Mouse (Mus musculus) embryonic facial prominence, embryonic 11.5 days (tissue): Measurements from ENCODE around the gene Cilp2. TPM values are rescaled to one million over a fixed set of nuclear protein-coding genes. Genes with fewer than 3 reads are reported as not detected.

ENCODE experiments used
- ATAC-seq: fragments of 200-750 bp; cut with Nextera tagmentation; replicated peaks from 2 replicates; pipeline ENCODE4 v1.8.0; 2017; ENCODE audit warnings: low read depth; ENCODE audit not compliant: insufficient number of reproducible peaks, low FRiP score, low TSS enrichment
- DNase-seq: peaks from one replicate; pipeline ENCODE4 v3.0.0-alpha.2; 2015; ENCODE audit warnings: low spot score
- H3K27ac ChIP-seq: fragments of 300-500 bp; sonication (generic); replicated peaks from 2 replicates; pipeline ENCODE4 v1.5.1; 2014; ENCODE audit warnings: mild to moderate bottlenecking, low read depth, low read length, control low read depth
- H3K27me3 ChIP-seq: fragments of 300-500 bp; sonication (generic); 2 replicates; pipeline ENCODE4 v1.6.1; 2014; ENCODE audit warnings: mild to moderate bottlenecking, low read length, moderate library complexity, mixed read lengths; ENCODE audit not compliant: control insufficient read depth, insufficient read depth
- H3K36me3 ChIP-seq: fragments of 300-500 bp; sonication (generic); replicated peaks from 2 replicates; pipeline ENCODE4 v1.6.1; 2014; ENCODE audit warnings: low read depth, mild to moderate bottlenecking, low read length, moderate library complexity, mixed read lengths; ENCODE audit not compliant: control insufficient read depth, insufficient read depth
- H3K4me1 ChIP-seq: fragments of 300-500 bp; sonication (generic); 2 replicates; pipeline ENCODE4 v1.6.1; 2014; ENCODE audit warnings: low read length, mixed read lengths; ENCODE audit not compliant: control insufficient read depth, insufficient read depth
- H3K4me2 ChIP-seq: fragments of 300-500 bp; sonication (generic); 2 replicates; pipeline ENCODE4 v1.6.1; 2014; ENCODE audit warnings: low read depth, mild to moderate bottlenecking, control low read depth, low read length, moderate library complexity
- H3K4me3 ChIP-seq: fragments of 300-500 bp; sonication (generic); 2 replicates; pipeline ENCODE4 v1.5.1; 2014; ENCODE audit warnings: low read depth, low read length, control low read depth
- H3K9ac ChIP-seq: fragments of 300-500 bp; sonication (generic); replicated peaks from 2 replicates; pipeline ENCODE4 v1.6.1; 2014; ENCODE audit warnings: mild to moderate bottlenecking, control low read depth, low read length
- H3K9me3 ChIP-seq: fragments of 300-500 bp; sonication (generic); replicated peaks from 2 replicates; pipeline ENCODE4 v1.6.1; 2016; ENCODE audit warnings: mild to moderate bottlenecking, low read length, inconsistent platforms, mixed read lengths; ENCODE audit not compliant: control insufficient read depth
- WGBS: fragments of 180-500 bp; shearing (Covaris S2); extraction: QIAGEN DNeasy Blood & Tissue Kit; methylation state at CpG from one replicate; pipeline ENCODE4 v1.1.7; 2014; 5-methylcytosine and 5-hydroxymethylcytosine counted together
- polyA plus RNA-seq: library from polyadenylated mRNA; unstranded; fragments of >200 nt; fragmentation: Nextera tagmentation; extraction: Ambion mirVana; gene quantifications from 2 replicates; pipeline ENCODE4 v1.2.1, GENCODE M21; 2014

Gene Cilp2
- polyA plus RNA-seq, 1 experiment from 2014 or later = 0.32 TPM

GRCm38 (mm10) chr8:69884141-69884540 is 3.3 kb downstream of the Cilp2 start:
- Histone ChIP-seq H3K4me1 (peaks cover 5% of the 10 kb centered on the region; the same call in 1 of the 2 replicates), H3K36me3 (no peaks in the 10 kb centered on the region), H3K4me3 (no peak overlapping the region), H3K27ac (no peak overlapping the region), H3K9ac (no peak overlapping the region), H3K27me3 (peaks cover 98% of the 10 kb centered on the region), H3K4me2 (no peak overlapping the region), H3K9me3 (no peaks in the 10 kb centered on the region)
- 55% methylated on average over 13 of the region's 13 CpGs for WGBS
- DNase-seq (no peak), ATAC-seq (no peak)

GRCm38 (mm10) chr8:69882833-69883600 is 4.5 kb downstream of the Cilp2 start:
- no peak overlapping the region for H3K9ac ChIP-seq
- no peaks in the 10 kb centered on the region for H3K36me3 ChIP-seq
- H3K4me1 ChIP-seq = peaks cover 4% of the 10 kb centered on the region; the same call in 1 of the 2 replicates
- WGBS = 13% methylated on average over 52 of the region's 52 CpGs
- no peak overlapping the region for H3K27ac ChIP-seq
- DNase-seq (no peak), ATAC-seq (no peak)
- peaks cover 89% of the 10 kb centered on the region for H3K27me3 ChIP-seq
- H3K4me2 ChIP-seq = peak overlapping the region; percentile 56; the same call in 1 of the 2 replicates
- no peaks in the 10 kb centered on the region for H3K9me3 ChIP-seq
- no peak overlapping the region for H3K4me3 ChIP-seq

- Histone ChIP-seq H3K4me1 (no peaks in the 10 kb centered on the region; the same call in 1 of the 2 replicates), H3K9ac (peak overlapping the region; percentile 28), H3K27me3 (peaks cover 81% of the 10 kb centered on the region), H3K27ac (no peak overlapping the region), H3K4me3 (peak overlapping the region; percentile 33), H3K4me2 (peak overlapping the region; percentile 56), H3K9me3 (no peaks in the 10 kb centered on the region), H3K36me3 (no peaks in the 10 kb centered on the region)
- peak; percentile 63 for DNase-seq
- ATAC-seq = no peak
- 7% methylated on average over 103 of the region's 103 CpGs for WGBS
These were observed 5.3 kb downstream of the Cilp2 start for GRCm38 (mm10) chr8:69882021-69882756.

- peak overlapping the region; percentile 56 for H3K4me2 ChIP-seq
- DNase-seq (no peak), ATAC-seq (no peak)
- no peaks in the 10 kb centered on the region for H3K36me3 ChIP-seq
- H3K4me1 ChIP-seq = no peaks in the 10 kb centered on the region; the same call in 1 of the 2 replicates
- peaks cover 73% of the 10 kb centered on the region for H3K27me3 ChIP-seq
- no peaks in the 10 kb centered on the region for H3K9me3 ChIP-seq
- peak overlapping the region; percentile 28 for H3K9ac ChIP-seq
- peak overlapping the region; percentile 33 for H3K4me3 ChIP-seq
- no peak overlapping the region for H3K27ac ChIP-seq
- 18% methylated on average over 76 of the region's 79 CpGs for WGBS
These were observed 6.1 kb downstream of the Cilp2 start for GRCm38 (mm10) chr8:69881261-69881865.

GRCm38 (mm10) chr8:69880841-69881240 is 6.6 kb downstream of the Cilp2 start:
- Histone ChIP-seq H3K27me3 (peaks cover 67% of the 10 kb centered on the region), H3K9ac (no peak overlapping the region), H3K4me2 (no peak overlapping the region), H3K27ac (no peak overlapping the region), H3K9me3 (no peaks in the 10 kb centered on the region), H3K36me3 (no peaks in the 10 kb centered on the region), H3K4me3 (peak overlapping the region; percentile 33; the same call in 1 of the 2 replicates), H3K4me1 (no peaks in the 10 kb centered on the region; the same call in 1 of the 2 replicates)
- ATAC-seq = no peak
- DNase-seq = no peak
- WGBS = 8% methylated on average over 37 of the region's 37 CpGs

- H3K27ac ChIP-seq = no peak overlapping the region
- H3K9ac ChIP-seq = no peak overlapping the region
- H3K4me2 ChIP-seq = no peak overlapping the region
- H3K4me1 ChIP-seq = no peaks in the 10 kb centered on the region; the same call in 1 of the 2 replicates
- ATAC-seq (no peak), DNase-seq (no peak)
- H3K4me3 ChIP-seq = no peak overlapping the region
- no peaks in the 10 kb centered on the region for H3K36me3 ChIP-seq
- WGBS = 57% methylated on average over 8 of the region's 8 CpGs
- H3K9me3 ChIP-seq = no peaks in the 10 kb centered on the region
- H3K27me3 ChIP-seq = peaks cover 56% of the 10 kb centered on the region
These were observed 7.8 kb downstream of the Cilp2 start for GRCm38 (mm10) chr8:69879678-69880077.

- WGBS = 61% methylated on average over 3 of the region's 3 CpGs
- no peak overlapping the region for H3K27ac ChIP-seq
- ATAC-seq = no peak
- H3K4me1 ChIP-seq = no peaks in the 10 kb centered on the region; the same call in 1 of the 2 replicates
- no peak overlapping the region for H3K4me3 ChIP-seq
- no peak overlapping the region for H3K4me2 ChIP-seq
- H3K9me3 ChIP-seq = no peaks in the 10 kb centered on the region
- no peaks in the 10 kb centered on the region for H3K36me3 ChIP-seq
- peaks cover 39% of the 10 kb centered on the region for H3K27me3 ChIP-seq
- no peak overlapping the region for H3K9ac ChIP-seq
- no peak for DNase-seq
These were observed 9.5 kb downstream of the Cilp2 start for GRCm38 (mm10) chr8:69877992-69878391.
